Mouse (Mus musculus) MEL (cell line): ENCODE measurements at regions not wholly inside any gene's neighbourhood (a gene's known extent, or its start where the extent isn't known, plus 50 kb on each side); places are given as distances from the start of the nearest gene placed in this dataset.

Experiments
- DNase-seq: peaks from one replicate; pipeline ENCODE4 v3.0.0; 2011; ENCODE audit warnings: low read depth, low spot score
- H3K27ac ChIP-seq: 2 replicates; pipeline ENCODE4 v1.5.1; 2012; ENCODE audit warnings: low read depth, mild to moderate bottlenecking, control low read depth, low read length, moderate library complexity; ENCODE audit not compliant: control insufficient read depth
- H3K27me3 ChIP-seq, 2 experiments: fragments of 150-350 bp in 1 of 2; sonication (generic) in 1 of 2; 2 replicates each; pipeline ENCODE4 v1.6.1; 2012; ENCODE audit warnings: low read length in 2 of 2, mild to moderate bottlenecking in 2 of 2, improper control_type of control experiment in 1 of 2, moderate library complexity in 1 of 2; ENCODE audit not compliant: insufficient read depth in 2 of 2, control insufficient read depth in 1 of 2
- H3K36me3 ChIP-seq, 2 experiments: 2 replicates each; pipeline ENCODE4 v1.6.1; 2012 to 2014; ENCODE audit warnings: low read length in 2 of 2, improper control_type of control experiment in 1 of 2, inconsistent platforms in 1 of 2, mild to moderate bottlenecking in 1 of 2; ENCODE audit not compliant: insufficient read depth in 2 of 2, control insufficient read depth in 1 of 2
- H3K4me1 ChIP-seq, 2 experiments: fragments of 150-350 bp in 1 of 2; sonication (generic) in 1 of 2; 2 replicates each; pipeline ENCODE4 v1.6.1; 2012; ENCODE audit warnings: low read length in 2 of 2, improper control_type of control experiment in 1 of 2, mild to moderate bottlenecking in 1 of 2; ENCODE audit not compliant: insufficient read depth in 2 of 2, control insufficient read depth in 1 of 2
- H3K4me3 ChIP-seq, 2 experiments: fragments of 150-350 bp in 1 of 2; sonication (generic) in 1 of 2; 2 replicates each; pipeline ENCODE4 v1.5.1; 2012; ENCODE audit warnings: low read depth in 2 of 2, low read length in 2 of 2, mild to moderate bottlenecking in 2 of 2, moderate library complexity in 2 of 2, control low read depth in 1 of 2, improper control_type of control experiment in 1 of 2; ENCODE audit not compliant: control insufficient read depth in 1 of 2, insufficient read depth in 1 of 2
- H3K79me2 ChIP-seq: 2 replicates; pipeline ENCODE4 v1.6.1; 2012; ENCODE audit warnings: mild to moderate bottlenecking, low read length, moderate library complexity; ENCODE audit not compliant: control insufficient read depth, poor library complexity, insufficient read depth
- H3K9ac ChIP-seq: 2 replicates; pipeline ENCODE4 v1.6.1; 2012; ENCODE audit warnings: low read depth, mild to moderate bottlenecking, control low read depth, low read length, moderate library complexity; ENCODE audit not compliant: control insufficient read depth, poor library complexity, severe bottlenecking
- H3K9me3 ChIP-seq: fragments of 150-350 bp; sonication (generic); replicated peaks from 2 replicates; pipeline ENCODE4 v1.6.1; 2012; ENCODE audit warnings: mild to moderate bottlenecking, low read length, improper control_type of control experiment, moderate library complexity; ENCODE audit not compliant: insufficient read depth
- CHD2 ChIP-seq: IDR thresholded peaks from 2 replicates; pipeline ENCODE4 v1.6.1; 2011; ENCODE audit warnings: low read length, improper control_type of control experiment
- CTCF ChIP-seq, 3 experiments: IDR thresholded peaks in 2 of 3; conservative IDR thresholded peaks in 1 of 3; 2 replicates each; pipeline ENCODE4 v1.5.1; 2011 to 2012; ENCODE audit warnings: low read length in 3 of 3, low read depth in 2 of 3, mild to moderate bottlenecking in 2 of 3, improper control_type of control experiment in 1 of 3, inconsistent platforms in 1 of 3, mixed read lengths in 1 of 3, moderate library complexity in 1 of 3; ENCODE audit not compliant: control insufficient read depth in 1 of 3, insufficient read depth in 1 of 3, poor library complexity in 1 of 3, severe bottlenecking in 1 of 3
- ELF1 ChIP-seq: IDR thresholded peaks from 2 replicates; pipeline ENCODE4 v1.6.1; 2014; ENCODE audit warnings: low read depth, mild to moderate bottlenecking, inconsistent platforms, low read length, improper control_type of control experiment, moderate library complexity
- EP300 ChIP-seq, 2 experiments: IDR thresholded peaks; 2 replicates each; pipeline ENCODE4 v1.6.1; 2011; ENCODE audit warnings: improper control_type of control experiment in 2 of 2, low read length in 2 of 2, low read depth in 1 of 2, mild to moderate bottlenecking in 1 of 2
- ETS1 ChIP-seq: IDR thresholded peaks from 2 replicates; pipeline ENCODE4 v1.6.1; 2012; ENCODE audit warnings: low read depth, mild to moderate bottlenecking, inconsistent platforms, low read length, improper control_type of control experiment, moderate library complexity
- GATA1 ChIP-seq: IDR thresholded peaks from 2 replicates; pipeline ENCODE4 v1.6.1; 2011; ENCODE audit warnings: low read depth, low read length, improper control_type of control experiment
- HCFC1 ChIP-seq: IDR thresholded peaks from 2 replicates; pipeline ENCODE4 v1.6.1; 2012; ENCODE audit warnings: low read depth, mild to moderate bottlenecking, inconsistent platforms, low read length, improper control_type of control experiment, moderate library complexity
- JUND ChIP-seq: IDR thresholded peaks from 2 replicates; pipeline ENCODE4 v1.6.1; 2011; ENCODE audit warnings: low read depth, mild to moderate bottlenecking, improper control_type of control experiment, low read length
- KAT2A ChIP-seq: conservative IDR thresholded peaks from 2 replicates; pipeline ENCODE4 v1.6.1; 2012; ENCODE audit warnings: low read depth, low read length, improper control_type of control experiment, inconsistent platforms
- MAFK ChIP-seq: IDR thresholded peaks from 2 replicates; pipeline ENCODE4 v1.6.1; 2011; ENCODE audit warnings: low read depth, mild to moderate bottlenecking, low read length, improper control_type of control experiment, borderline replicate concordance
- MAX ChIP-seq: IDR thresholded peaks from 2 replicates; pipeline ENCODE4 v1.6.1; 2011; ENCODE audit warnings: low read length, improper control_type of control experiment
- MXI1 ChIP-seq: IDR thresholded peaks from 2 replicates; pipeline ENCODE4 v1.6.1; 2011; ENCODE audit warnings: mild to moderate bottlenecking, low read depth, low read length, improper control_type of control experiment
- MYB ChIP-seq: IDR thresholded peaks from 2 replicates; pipeline ENCODE4 v1.6.1; 2011; ENCODE audit warnings: mild to moderate bottlenecking, low read depth, low read length, improper control_type of control experiment
- NRF1 ChIP-seq: IDR thresholded peaks from 2 replicates; pipeline ENCODE4 v1.6.1; 2014; ENCODE audit warnings: low read depth, mild to moderate bottlenecking, inconsistent platforms, low read length, improper control_type of control experiment, moderate library complexity; ENCODE audit not compliant: poor library complexity, insufficient read depth, severe bottlenecking
- POLR2A ChIP-seq, 2 experiments: IDR thresholded peaks; 2 replicates each; pipeline ENCODE4 v1.6.1; 2011 to 2012; ENCODE audit warnings: low read length in 2 of 2, mild to moderate bottlenecking in 2 of 2, control low read depth in 1 of 2, improper control_type of control experiment in 1 of 2, low read depth in 1 of 2, moderate library complexity in 1 of 2; ENCODE audit not compliant: control insufficient read depth in 1 of 2, insufficient read depth in 1 of 2, poor library complexity in 1 of 2
- POLR2AphosphoS2 ChIP-seq: IDR thresholded peaks from 2 replicates; pipeline ENCODE4 v1.6.1; 2011; ENCODE audit warnings: low read length, improper control_type of control experiment
- POLR2AphosphoS5 ChIP-seq: IDR thresholded peaks from 2 replicates; pipeline ENCODE4 v1.6.1; 2012; ENCODE audit warnings: low read depth, borderline replicate concordance, mild to moderate bottlenecking, inconsistent platforms, low read length, moderate library complexity, mixed read lengths
- RAD21 ChIP-seq: IDR thresholded peaks from 2 replicates; pipeline ENCODE4 v1.6.1; 2011; ENCODE audit warnings: mild to moderate bottlenecking, low read depth, low read length, improper control_type of control experiment
- SMC3 ChIP-seq: IDR thresholded peaks from 2 replicates; pipeline ENCODE4 v1.6.1; 2011; ENCODE audit warnings: low read depth, low read length, improper control_type of control experiment
- TAL1 ChIP-seq: IDR thresholded peaks from 2 replicates; pipeline ENCODE4 v1.6.1; 2012; ENCODE audit warnings: mild to moderate bottlenecking, inconsistent platforms, low read length, moderate library complexity, mixed read lengths
- TBP ChIP-seq: IDR thresholded peaks from 2 replicates; pipeline ENCODE4 v1.8.0; 2011; ENCODE audit warnings: low read depth, low read length, improper control_type of control experiment
- USF2 ChIP-seq, 2 experiments: IDR thresholded peaks; 2 replicates each; pipeline ENCODE4 v1.6.1; 2011 to 2012; ENCODE audit warnings: improper control_type of control experiment in 2 of 2, low read length in 2 of 2, borderline replicate concordance in 1 of 2, inconsistent platforms in 1 of 2, low read depth in 1 of 2, mild to moderate bottlenecking in 1 of 2; ENCODE audit not compliant: insufficient read depth in 1 of 2
- ZC3H11A ChIP-seq: IDR thresholded peaks from 2 replicates; pipeline ENCODE4 v1.6.1; 2012; ENCODE audit warnings: low read depth, mild to moderate bottlenecking, inconsistent platforms, low read length, improper control_type of control experiment
- ZNF384 ChIP-seq: IDR thresholded peaks from 2 replicates; pipeline ENCODE4 v1.6.1; 2012; ENCODE audit warnings: low read depth, mild to moderate bottlenecking, inconsistent platforms, low read length, improper control_type of control experiment

DNA sequence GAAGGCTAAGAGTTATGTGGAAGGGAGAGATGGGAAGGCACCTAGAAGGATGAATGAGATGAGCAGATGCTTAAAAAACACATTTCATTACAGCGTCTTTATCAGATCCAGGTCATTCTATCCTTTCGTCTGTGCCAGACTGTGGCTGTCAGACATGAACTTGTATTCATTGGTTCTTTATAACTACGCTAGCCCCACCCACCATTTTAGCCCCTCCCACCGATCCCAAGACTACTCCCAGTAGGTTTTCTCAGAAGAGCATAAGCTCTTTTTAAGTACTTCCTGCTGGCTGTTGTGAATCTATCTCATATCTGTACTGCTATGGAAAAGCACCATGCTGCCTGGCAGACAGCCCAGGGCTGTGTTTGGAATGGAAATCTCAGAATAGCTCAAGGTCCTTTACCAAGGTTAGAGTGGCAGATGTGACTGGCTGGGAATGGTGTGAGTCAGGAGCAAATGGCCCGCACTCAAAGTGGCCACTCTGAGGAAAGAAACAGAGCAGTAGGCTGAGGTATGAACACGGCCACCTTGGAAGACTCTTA is 121.1 kb upstream of the Gls start:
- DNase-seq, result no peak
- Histone ChIP-seq H3K79me2 (no peaks in the 10 kb centered on the region), H3K4me1 (no peaks in the 10 kb centered on the region), H3K4me3 (no peak overlapping the region), H3K36me3 (no peaks in the 10 kb centered on the region), H3K27me3 (no peaks in the 10 kb centered on the region), H3K9ac (no peak overlapping the region), H3K9me3 (no peaks in the 10 kb centered on the region), H3K27ac (no peak overlapping the region)
- TF ChIP-seq TAL1 (no peak), ELF1 (no peak), MAFK (no peak), POLR2AphosphoS2 (no peak), POLR2AphosphoS5 (no peak), EP300 (IDR thresholded peaks at IDR 0.05; ENCODE audit: low read depth in 1 of 2, low read length in 2 of 2) (no peak), MYB (no peak), USF2 (IDR thresholded peaks at IDR 0.05; ENCODE audit: borderline replicate concordance in 1 of 2, insufficient read depth in 1 of 2, low read depth in 1 of 2, low read length in 2 of 2) (no peak), CHD2 (no peak), ZNF384 (no peak), SMC3 (no peak), JUND (no peak), MAX (no peak), POLR2A (IDR thresholded peaks at IDR 0.05; ENCODE audit: control insufficient read depth in 1 of 2, insufficient read depth in 1 of 2, low read depth in 1 of 2, low read length in 2 of 2, poor library complexity in 1 of 2) (no peak), TBP (no peak), NRF1 (no peak), MXI1 (no peak), KAT2A (no peak), RAD21 (no peak)

DNA sequence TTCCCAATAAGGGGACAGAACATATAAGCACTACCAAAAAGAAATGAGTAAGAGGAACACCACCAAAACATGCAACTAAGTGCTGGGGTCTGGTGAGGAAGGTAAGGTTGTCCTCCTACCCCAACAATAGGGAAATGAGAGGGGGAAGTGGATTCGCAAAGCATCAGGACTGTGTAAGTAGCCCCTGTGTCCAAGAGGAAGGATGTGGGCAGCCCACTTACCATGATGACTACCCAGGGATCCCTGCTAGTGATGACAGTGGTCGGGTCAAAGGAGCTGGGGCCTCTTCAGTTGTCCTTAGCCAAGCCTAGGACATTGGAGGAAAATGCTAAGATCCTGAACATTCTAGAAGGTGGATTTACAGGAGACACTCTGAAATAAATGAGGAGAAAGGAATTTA is 109.1 kb upstream of the Gls start:
- H3K4me1 ChIP-seq, result no peaks in the 10 kb centered on the region
- no peak overlapping the region for H3K9ac ChIP-seq
- no peaks in the 10 kb centered on the region for H3K9me3 ChIP-seq
- DNase-seq, result no peak
- H3K27ac ChIP-seq, result no peak overlapping the region
- no peaks in the 10 kb centered on the region for H3K79me2 ChIP-seq
- TF ChIP-seq KAT2A, result no peak
- no peak for TF ChIP-seq GATA1
- TF ChIP-seq CTCF (IDR thresholded peaks at IDR 0.05 in 2 of 3, conservative IDR thresholded peaks at IDR 0.05 in 1 of 3; ENCODE audit: control insufficient read depth in 1 of 3, insufficient read depth in 1 of 3, low read depth in 2 of 3, low read length in 3 of 3, poor library complexity in 1 of 3, severe bottlenecking in 1 of 3), result no peak
- TF ChIP-seq ZNF384, result no peak
- TF ChIP-seq ETS1, result no peak
- no peak for TF ChIP-seq ZC3H11A
- no peak for TF ChIP-seq POLR2AphosphoS5
- TF ChIP-seq HCFC1, result no peak
- TF ChIP-seq, all 39 proteins: peak for 0
- peaks cover 0 to 7% of the 10 kb centered on the region in 2 experiments; a peak in 3 of 4 replicates for H3K27me3 ChIP-seq
- H3K36me3 ChIP-seq, result no peaks in the 10 kb centered on the region
- H3K4me3 ChIP-seq, result no peak overlapping the region
